Mouse (Mus musculus): Measurements from ENCODE around the gene 4930467E23Rik. TPM values are rescaled to one million over a fixed set of nuclear protein-coding genes. Genes with fewer than 3 reads are reported as not detected.
"Not testable (repeated sequence)": the region's sequence is repeated elsewhere in the genome, so short reads cannot be mapped to it uniquely, and the experiment has no call there.

4930467E23Rik gene
- polyA plus RNA-seq (2015; fragmentation: Nextera tagmentation; extraction: Ambion mirVana), result not detected in 2 replicates

DNA sequence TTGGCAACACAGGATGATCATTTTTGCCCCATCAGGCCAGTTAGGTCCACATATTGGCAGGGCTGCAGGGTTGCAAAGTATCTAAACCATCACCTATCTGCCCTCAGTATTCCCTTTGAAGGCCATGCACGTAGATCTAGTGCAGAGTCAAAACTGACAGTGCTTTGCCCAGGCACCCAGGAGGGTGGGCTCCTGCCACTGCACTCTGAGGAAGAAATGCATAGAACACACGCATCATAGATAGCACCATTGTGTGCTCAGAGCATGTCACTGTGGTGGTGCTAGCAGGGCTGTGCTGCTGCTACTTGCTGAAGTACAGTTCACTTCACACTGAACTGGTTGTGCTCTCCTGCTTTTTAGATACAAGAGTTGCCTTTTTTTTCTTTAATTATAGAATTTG is at the start of gene 4930467E23Rik:
TSS of gene 4930467E23Rik (plus strand) at position 301 of the 400 bp plus-strand sequence.
- not testable (repeated sequence) for H3K9ac ChIP-seq (ENCODE audit: low read depth, low read length); ATAC-seq
- WGBS, result no CpG with 5 or more reads among the region's 2 CpGs

GRCm38 (mm10) chr8:19682311-19682710 is 47.1 kb upstream of the 4930467E23Rik start:
- H3K27ac ChIP-seq (ENCODE audit: low read depth, low read length); ATAC-seq; H3K4me1 ChIP-seq (ENCODE audit: control insufficient read depth, insufficient read depth, low read depth, low read length); H3K4me2 ChIP-seq (ENCODE audit: low read length); H3K4me3 ChIP-seq (ENCODE audit: low read length); H3K36me3 ChIP-seq (ENCODE audit: control insufficient read depth, insufficient read depth, low read length); H3K9ac ChIP-seq (ENCODE audit: low read depth, low read length); H3K9me3 ChIP-seq (ENCODE audit: control insufficient read depth, low read length); H3K27me3 ChIP-seq (replicated peaks; ENCODE audit: control insufficient read depth, insufficient read depth, low read length): not testable (repeated sequence)
- WGBS, result 92% methylated on average over 2 of the region's 3 CpGs

More for the DNA sequence above, at the start of gene 4930467E23Rik:
- not testable (repeated sequence) for H3K4me1 ChIP-seq (ENCODE audit: control insufficient read depth, insufficient read depth, low read depth, low read length); H3K4me2 ChIP-seq (ENCODE audit: low read length); H3K27me3 ChIP-seq (replicated peaks; ENCODE audit: control insufficient read depth, insufficient read depth, low read length); H3K4me3 ChIP-seq (ENCODE audit: low read length); H3K36me3 ChIP-seq (ENCODE audit: control insufficient read depth, insufficient read depth, low read length); H3K27ac ChIP-seq (ENCODE audit: low read depth, low read length); H3K9me3 ChIP-seq (ENCODE audit: control insufficient read depth, low read length)

DNA sequence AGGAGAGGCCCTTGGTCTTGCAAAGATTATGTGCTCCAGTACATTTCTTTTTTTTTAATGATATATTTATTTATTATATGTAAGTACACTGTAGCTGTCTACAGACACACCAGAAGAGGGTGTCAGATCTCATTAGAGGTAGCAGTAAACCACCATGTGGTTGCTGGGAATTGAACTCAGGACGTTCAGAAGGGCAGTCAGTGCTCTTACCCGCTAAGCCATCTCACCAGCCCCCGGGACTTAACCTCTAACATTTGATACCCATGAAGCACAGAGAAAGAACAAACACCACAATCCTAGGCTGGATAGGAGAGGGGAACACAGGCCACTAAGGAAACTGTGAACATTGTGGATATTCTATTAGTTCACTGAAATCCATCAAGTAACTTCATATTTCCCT is 43.9 kb upstream of the 4930467E23Rik start:
- WGBS, result 78% methylated on average over 3 of the region's 3 CpGs
- not testable (repeated sequence) for H3K27me3 ChIP-seq (replicated peaks; ENCODE audit: control insufficient read depth, insufficient read depth, low read length); H3K9ac ChIP-seq (ENCODE audit: low read depth, low read length)

GRCm38 (mm10) chr8:19688802-19689525 is 40.4 kb upstream of the 4930467E23Rik start:
- H3K9me3 ChIP-seq (ENCODE audit: control insufficient read depth, low read length), result not testable (repeated sequence)
- 86% methylated on average over 6 of the region's 6 CpGs for WGBS

More for the DNA sequence above, 43.9 kb upstream of the 4930467E23Rik start:
- ATAC-seq; H3K4me2 ChIP-seq (ENCODE audit: low read length); H3K4me3 ChIP-seq (ENCODE audit: low read length); H3K9me3 ChIP-seq (ENCODE audit: control insufficient read depth, low read length); H3K36me3 ChIP-seq (ENCODE audit: control insufficient read depth, insufficient read depth, low read length); H3K27ac ChIP-seq (ENCODE audit: low read depth, low read length); H3K4me1 ChIP-seq (ENCODE audit: control insufficient read depth, insufficient read depth, low read depth, low read length): not testable (repeated sequence)

GRCm38 (mm10) chr8:19689745-19690144 is 39.6 kb upstream of the 4930467E23Rik start:
- not testable (repeated sequence) for H3K4me1 ChIP-seq (ENCODE audit: control insufficient read depth, insufficient read depth, low read depth, low read length); H3K27ac ChIP-seq (ENCODE audit: low read depth, low read length); H3K36me3 ChIP-seq (ENCODE audit: control insufficient read depth, insufficient read depth, low read length); H3K4me2 ChIP-seq (ENCODE audit: low read length); H3K27me3 ChIP-seq (replicated peaks; ENCODE audit: control insufficient read depth, insufficient read depth, low read length); H3K4me3 ChIP-seq (ENCODE audit: low read length); H3K9ac ChIP-seq (ENCODE audit: low read depth, low read length); ATAC-seq; H3K9me3 ChIP-seq (ENCODE audit: control insufficient read depth, low read length)
- WGBS, result 81% methylated on average over 1 of the region's 1 CpGs

More at GRCm38 (mm10) chr8:19688802-19689525, 40.4 kb upstream of the 4930467E23Rik start:
- not testable (repeated sequence) for H3K27ac ChIP-seq (ENCODE audit: low read depth, low read length); H3K9ac ChIP-seq (ENCODE audit: low read depth, low read length); H3K4me1 ChIP-seq (ENCODE audit: control insufficient read depth, insufficient read depth, low read depth, low read length); H3K27me3 ChIP-seq (replicated peaks; ENCODE audit: control insufficient read depth, insufficient read depth, low read length); H3K36me3 ChIP-seq (ENCODE audit: control insufficient read depth, insufficient read depth, low read length); H3K4me3 ChIP-seq (ENCODE audit: low read length); H3K4me2 ChIP-seq (ENCODE audit: low read length); ATAC-seq

DNA sequence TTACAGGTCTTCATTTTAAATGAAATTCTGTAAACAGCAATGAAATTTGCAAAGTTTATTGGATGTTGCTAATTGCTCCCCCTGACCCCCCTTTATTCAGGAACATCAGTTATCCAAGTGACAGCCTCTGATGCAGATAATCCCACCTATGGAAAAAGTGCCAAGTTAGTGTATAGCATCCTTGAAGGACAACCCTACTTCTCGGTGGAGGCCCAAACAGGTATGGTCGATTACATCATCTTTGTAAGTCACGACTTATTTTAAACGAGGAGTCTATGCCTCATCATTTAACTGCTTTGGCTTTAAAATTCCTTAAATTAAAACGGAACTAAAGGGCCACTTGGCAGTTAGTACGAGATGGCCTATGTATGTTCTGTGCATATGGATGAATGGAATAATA is 38.0 kb upstream of the 4930467E23Rik start:
- H3K27ac ChIP-seq (ENCODE audit: low read depth, low read length); H3K4me2 ChIP-seq (ENCODE audit: low read length); H3K4me1 ChIP-seq (ENCODE audit: control insufficient read depth, insufficient read depth, low read depth, low read length); H3K9ac ChIP-seq (ENCODE audit: low read depth, low read length); H3K9me3 ChIP-seq (ENCODE audit: control insufficient read depth, low read length); H3K27me3 ChIP-seq (replicated peaks; ENCODE audit: control insufficient read depth, insufficient read depth, low read length); H3K4me3 ChIP-seq (ENCODE audit: low read length); ATAC-seq; H3K36me3 ChIP-seq (ENCODE audit: control insufficient read depth, insufficient read depth, low read length): not testable (repeated sequence)
- whole genome bisulfite sequencing, result 83% methylated on average over 6 of the region's 6 CpGs

GRCm38 (mm10) chr8:19697497-19698077 is 31.8 kb upstream of the 4930467E23Rik start:
- 84% methylated on average over 11 of the region's 11 CpGs for WGBS
- not testable (repeated sequence) for H3K4me1 ChIP-seq (ENCODE audit: control insufficient read depth, insufficient read depth, low read depth, low read length); H3K9ac ChIP-seq (ENCODE audit: low read depth, low read length); H3K27ac ChIP-seq (ENCODE audit: low read depth, low read length); H3K27me3 ChIP-seq (replicated peaks; ENCODE audit: control insufficient read depth, insufficient read depth, low read length); H3K9me3 ChIP-seq (ENCODE audit: control insufficient read depth, low read length); H3K4me2 ChIP-seq (ENCODE audit: low read length); H3K36me3 ChIP-seq (ENCODE audit: control insufficient read depth, insufficient read depth, low read length); ATAC-seq; H3K4me3 ChIP-seq (ENCODE audit: low read length)

DNA sequence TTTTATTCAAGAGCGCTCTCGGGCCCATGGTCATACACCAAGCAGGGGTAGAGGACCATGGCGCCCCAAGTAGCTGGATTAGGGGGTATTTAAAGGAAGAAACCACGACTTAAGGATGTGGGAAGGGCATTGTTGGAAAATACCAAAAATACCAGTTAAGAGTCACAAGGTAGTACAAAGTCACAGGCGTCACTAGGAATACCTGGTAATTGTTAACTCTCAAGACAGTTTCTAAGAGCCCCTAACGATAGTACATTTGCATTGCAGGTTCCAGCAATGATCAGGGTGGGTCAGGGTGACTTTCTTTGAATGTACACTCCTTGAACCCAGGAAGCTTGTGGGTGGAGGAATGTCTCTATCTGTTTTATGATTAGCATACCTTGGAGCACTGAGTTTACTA is 31.3 kb upstream of the 4930467E23Rik start:
- H3K4me3 ChIP-seq (ENCODE audit: low read length); H3K4me2 ChIP-seq (ENCODE audit: low read length); H3K9me3 ChIP-seq (ENCODE audit: control insufficient read depth, low read length); H3K36me3 ChIP-seq (ENCODE audit: control insufficient read depth, insufficient read depth, low read length); ATAC-seq; H3K4me1 ChIP-seq (ENCODE audit: control insufficient read depth, insufficient read depth, low read depth, low read length); H3K27me3 ChIP-seq (replicated peaks; ENCODE audit: control insufficient read depth, insufficient read depth, low read length); H3K9ac ChIP-seq (ENCODE audit: low read depth, low read length); H3K27ac ChIP-seq (ENCODE audit: low read depth, low read length): not testable (repeated sequence)
- WGBS, result 77% methylated on average over 6 of the region's 6 CpGs

GRCm38 (mm10) chr8:19698722-19699121 is 30.7 kb upstream of the 4930467E23Rik start:
- not testable (repeated sequence) for H3K9me3 ChIP-seq (ENCODE audit: control insufficient read depth, low read length); H3K4me2 ChIP-seq (ENCODE audit: low read length); H3K27me3 ChIP-seq (replicated peaks; ENCODE audit: control insufficient read depth, insufficient read depth, low read length); H3K36me3 ChIP-seq (ENCODE audit: control insufficient read depth, insufficient read depth, low read length); H3K9ac ChIP-seq (ENCODE audit: low read depth, low read length); H3K4me3 ChIP-seq (ENCODE audit: low read length); H3K4me1 ChIP-seq (ENCODE audit: control insufficient read depth, insufficient read depth, low read depth, low read length); ATAC-seq; H3K27ac ChIP-seq (ENCODE audit: low read depth, low read length)
- 84% methylated on average over 4 of the region's 4 CpGs for WGBS

Data from hindbrain, embryonic 16.5 days (tissue).